Mouse (Mus musculus) brain, embryonic 14.5 days (tissue): ENCODE results near the gene Pitpnm3. TPM values are rescaled to one million over a fixed set of nuclear protein-coding genes. Genes with fewer than 3 reads are reported as not detected.

ENCODE experiments used
- DNase-seq: peaks from one replicate; pipeline ENCODE4 v3.0.0-alpha.2; 2011; ENCODE audit warnings: low read depth
- CTCF ChIP-seq: fragments of 200-500 bp; IDR thresholded peaks from 2 replicates; pipeline ENCODE4 v1.5.1; 2012; ENCODE audit warnings: inconsistent platforms, mild to moderate bottlenecking, moderate library complexity, borderline replicate concordance; ENCODE audit not compliant: insufficient read depth, insufficient read length; ENCODE audit errors: extremely low read depth
- POLR2A ChIP-seq: fragments of 200-500 bp; IDR thresholded peaks from 2 replicates; pipeline ENCODE4 v1.6.1; 2012; ENCODE audit warnings: mild to moderate bottlenecking, inconsistent platforms, borderline replicate concordance; ENCODE audit not compliant: poor library complexity, insufficient read depth, insufficient read length, severe bottlenecking; ENCODE audit errors: extremely low read depth
- polyA plus RNA-seq: library from polyadenylated mRNA; depleted of rRNA; stranded (reverse); fragments of >200 nt; gene quantifications from 2 replicates; pipeline ENCODE4 v1.2.3, GENCODE M21; 2012

The Pitpnm3 gene
- polyA plus RNA-seq, 1 experiment, result 13.0 TPM

DNA sequence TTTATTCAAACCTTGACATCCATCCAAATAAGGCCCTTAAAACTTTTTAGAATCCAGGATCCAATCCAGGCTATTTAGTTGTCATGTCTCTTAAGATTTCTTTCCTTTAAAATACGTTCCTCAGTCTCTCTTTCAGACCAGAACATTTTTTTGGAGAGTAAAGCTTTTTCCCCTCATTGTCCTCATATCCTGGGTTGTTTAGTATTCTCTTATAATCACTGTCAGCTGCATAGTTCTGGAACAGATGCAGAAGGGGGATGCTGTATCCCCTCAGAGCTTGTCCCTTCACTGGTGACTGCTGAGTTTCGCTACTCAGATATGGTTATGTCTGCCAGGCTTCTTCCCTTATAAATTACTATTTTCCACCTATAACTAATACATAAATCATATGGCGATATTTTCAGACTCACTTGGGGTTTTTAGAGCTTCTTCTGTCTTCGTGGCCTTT is 20.4 kb upstream of the Pitpnm3 start:
- TF ChIP-seq CTCF (no peak), POLR2A (no peak)
- no peak for DNase-seq

DNA sequence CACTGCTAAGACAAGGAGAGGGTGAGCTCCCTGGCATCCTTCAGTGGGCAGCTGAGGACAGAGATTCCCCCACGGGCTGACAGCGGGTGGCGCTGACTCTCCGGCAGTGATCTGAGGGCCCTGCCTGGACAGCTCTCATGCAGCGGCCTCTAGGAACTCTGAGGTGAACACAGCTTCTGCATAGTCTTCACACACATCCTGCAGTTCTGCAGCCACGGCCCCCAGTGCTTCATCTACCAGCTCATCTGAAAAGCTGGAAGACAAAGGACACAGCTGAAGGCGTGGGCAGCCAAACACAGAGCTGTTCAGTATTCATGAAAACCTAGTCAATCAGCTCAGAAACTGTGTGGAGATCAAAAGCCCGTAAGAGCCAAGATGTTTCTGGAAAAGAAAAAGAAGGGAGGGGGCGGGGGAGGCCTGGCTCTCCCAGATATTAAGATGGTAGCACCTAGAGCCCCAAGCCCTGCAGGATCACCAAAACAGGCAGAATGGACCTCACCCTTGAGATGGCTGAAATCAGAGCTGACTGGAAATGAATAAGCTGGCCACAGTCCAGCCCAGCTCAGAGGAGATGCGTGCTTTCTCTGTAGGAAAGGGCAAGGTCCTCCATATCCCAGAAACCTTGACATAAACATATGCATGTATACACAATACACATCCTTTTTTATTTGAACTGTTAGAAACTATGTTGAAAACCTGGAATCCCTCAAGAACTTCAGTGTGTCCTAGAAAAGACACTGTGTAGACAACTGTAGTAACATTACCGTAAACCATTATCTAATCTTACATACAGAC is 19.8 kb upstream of the Pitpnm3 start:
- TF ChIP-seq POLR2A (no peak), CTCF (no peak)
- peak; percentile 78 for DNase-seq

GRCm38 (mm10) chr11:72153122-72153862 is 17.7 kb upstream of the Pitpnm3 start:
- no peak for DNase-seq
- TF ChIP-seq POLR2A, result no peak
- TF ChIP-seq CTCF, result no peak

DNA sequence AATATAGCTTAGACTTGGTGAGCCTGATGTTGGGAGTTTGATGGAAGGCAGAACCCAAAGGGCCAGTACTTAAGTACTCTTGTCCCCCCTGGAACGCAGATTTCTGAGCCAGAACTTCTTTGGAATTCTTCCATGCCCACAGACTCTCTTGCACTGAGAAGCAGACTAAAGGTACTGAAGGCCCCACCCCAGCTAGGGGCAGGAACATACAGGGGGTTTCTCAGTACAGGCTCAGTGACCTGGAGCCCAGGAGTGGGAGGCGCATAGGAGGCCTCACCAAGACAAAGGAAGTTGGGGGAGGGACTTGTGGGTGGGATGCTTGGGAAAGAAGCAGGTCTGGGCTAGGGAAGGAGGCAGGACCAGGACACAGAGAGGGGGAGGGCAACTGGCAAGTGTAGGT is 15.5 kb upstream of the Pitpnm3 start:
- no peak for DNase-seq
- TF ChIP-seq POLR2A (no peak), CTCF (no peak)

GRCm38 (mm10) chr11:72147910-72148309 is 12.3 kb upstream of the Pitpnm3 start:
- TF ChIP-seq CTCF (no peak), POLR2A (no peak)
- DNase-seq, result peak; percentile 90

GRCm38 (mm10) chr11:72145877-72146248 is 10.3 kb upstream of the Pitpnm3 start:
- no peak for TF ChIP-seq POLR2A
- no peak for TF ChIP-seq CTCF
- no peak for DNase-seq

DNA sequence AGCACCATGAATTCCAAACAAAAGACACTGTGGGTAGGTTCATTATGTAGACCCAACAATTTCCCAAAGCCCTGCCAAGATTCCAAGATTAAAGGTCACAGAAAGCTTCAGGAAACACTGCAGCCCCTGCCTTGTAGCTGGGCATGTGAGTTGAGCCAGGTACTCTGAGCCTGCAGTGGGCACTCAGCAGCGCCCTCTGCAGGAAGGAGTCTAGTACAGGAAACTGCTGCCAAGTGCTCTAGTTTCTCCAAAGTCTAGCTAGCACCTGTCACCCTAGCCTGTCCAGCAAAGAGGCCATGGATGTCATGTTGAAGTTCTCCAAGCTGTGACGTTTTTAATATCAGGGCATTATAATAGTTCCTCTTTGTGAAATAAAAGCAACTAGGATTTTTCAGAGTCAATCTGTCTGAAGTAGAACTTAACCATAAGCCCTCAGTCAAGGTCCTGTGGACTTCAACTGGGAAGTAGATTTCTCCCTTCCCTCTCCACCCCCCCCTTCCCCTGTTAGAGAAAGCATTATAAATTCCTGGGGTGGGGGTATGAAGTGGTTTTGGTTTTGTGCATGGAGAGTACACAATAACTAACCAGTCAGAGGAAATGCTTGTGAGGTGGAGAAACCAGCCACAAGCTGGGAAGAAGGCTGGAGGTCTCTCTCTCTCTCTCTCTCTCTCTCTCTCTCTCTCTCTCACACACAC is 9.8 kb upstream of the Pitpnm3 start:
- TF ChIP-seq POLR2A, result no peak
- TF ChIP-seq CTCF, result peak; percentile 49; the same call in 1 of the 2 replicates
- DNase-seq, result no peak

DNA sequence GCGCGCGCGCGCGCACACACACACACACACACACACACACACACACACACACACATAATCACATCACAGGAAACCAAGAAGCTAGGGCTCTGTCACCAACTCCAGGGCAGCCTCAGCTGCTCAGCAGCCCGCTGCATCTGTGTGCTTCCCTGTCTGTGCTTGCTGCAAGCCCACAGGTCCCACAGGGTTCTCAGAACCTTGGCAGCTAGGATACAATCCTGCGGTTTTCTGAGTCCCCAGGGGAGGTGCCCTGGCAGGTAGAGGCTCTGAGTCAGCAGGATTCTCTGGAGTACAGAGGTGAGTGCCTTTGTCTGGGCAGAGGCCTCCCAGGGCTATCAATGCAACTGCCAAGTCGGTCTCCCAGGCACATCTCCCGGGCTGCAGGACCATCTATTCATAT is 7.3 kb upstream of the Pitpnm3 start:
- TF ChIP-seq CTCF, result no peak
- TF ChIP-seq POLR2A, result no peak
- peak; percentile 47 for DNase-seq

GRCm38 (mm10) chr11:72140198-72140597 is 4.6 kb upstream of the Pitpnm3 start:
- no peak for DNase-seq
- TF ChIP-seq POLR2A (no peak), CTCF (no peak)

DNA sequence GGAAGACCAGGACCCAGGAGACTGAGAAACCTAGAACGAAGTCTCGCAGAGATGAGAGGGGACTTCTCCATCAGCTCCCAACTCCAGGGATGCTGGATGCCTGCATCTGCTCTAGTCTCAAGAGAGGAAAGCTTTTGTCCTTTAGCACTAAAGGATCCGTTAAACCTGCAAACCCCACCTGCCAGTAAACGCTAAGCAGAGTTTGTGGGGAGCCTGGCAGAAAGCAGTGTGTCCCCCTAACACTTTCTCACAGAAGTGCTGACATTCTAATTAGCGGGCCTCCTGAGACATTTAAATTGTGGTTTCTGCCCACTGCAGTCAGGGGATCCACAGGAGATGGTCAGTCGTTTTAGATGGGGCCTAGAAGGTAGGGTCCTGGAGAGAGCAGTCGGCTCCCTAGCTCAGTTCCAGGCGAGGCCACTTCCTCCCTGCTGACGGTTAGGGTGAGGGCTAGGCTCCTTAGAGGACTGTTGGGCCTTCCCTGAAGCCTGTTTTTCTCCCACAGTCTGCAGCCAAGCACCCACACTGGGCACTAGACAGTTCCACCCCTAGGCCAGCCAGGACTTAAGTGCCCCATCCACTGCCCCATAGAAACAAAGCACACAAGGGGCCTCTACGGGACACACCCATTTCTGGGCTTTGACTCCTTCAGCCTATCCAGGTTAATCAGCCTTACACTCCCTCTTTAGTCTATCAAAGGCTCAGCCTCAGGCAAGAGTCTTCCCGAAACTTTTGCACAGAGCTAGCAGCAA is 829 bp upstream of the Pitpnm3 start:
- DNase-seq, result no peak
- no peak for TF ChIP-seq CTCF
- TF ChIP-seq POLR2A, result no peak
